Mouse (Mus musculus): Measurements from ENCODE around the gene Scap. TPM values are rescaled to one million over a fixed set of nuclear protein-coding genes. Genes with fewer than 3 reads are reported as not detected.
"Not testable (repeated sequence)": the region's sequence is repeated elsewhere in the genome, so short reads cannot be mapped to it uniquely, and the experiment has no call there.

Gene Scap
- total RNA-seq, 2 experiments from 2014 or later: 104 to 107 TPM

DNA sequence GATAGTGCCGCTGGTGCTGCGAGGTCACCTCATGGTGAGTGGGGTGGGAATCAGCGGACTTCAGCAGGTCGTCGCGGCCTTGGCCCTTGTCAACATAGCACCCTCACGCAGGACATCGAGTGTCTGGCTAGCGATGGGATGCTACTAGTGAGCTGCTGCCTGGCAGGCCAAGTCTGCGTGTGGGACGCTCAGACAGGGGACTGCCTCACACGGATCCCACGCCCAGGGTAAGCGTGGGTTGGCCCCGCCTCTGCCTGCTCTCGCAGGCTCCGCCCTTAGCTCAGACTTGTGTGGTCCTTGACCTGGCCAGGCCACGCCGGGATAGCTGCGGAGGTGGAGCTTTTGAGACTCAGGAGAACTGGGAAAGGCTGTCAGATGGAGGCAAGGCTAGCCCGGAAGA is 47.6 kb downstream of the Scap start:
- no peak for DNase-seq (ENCODE audit: low spot score in 2 of 2)

DNA sequence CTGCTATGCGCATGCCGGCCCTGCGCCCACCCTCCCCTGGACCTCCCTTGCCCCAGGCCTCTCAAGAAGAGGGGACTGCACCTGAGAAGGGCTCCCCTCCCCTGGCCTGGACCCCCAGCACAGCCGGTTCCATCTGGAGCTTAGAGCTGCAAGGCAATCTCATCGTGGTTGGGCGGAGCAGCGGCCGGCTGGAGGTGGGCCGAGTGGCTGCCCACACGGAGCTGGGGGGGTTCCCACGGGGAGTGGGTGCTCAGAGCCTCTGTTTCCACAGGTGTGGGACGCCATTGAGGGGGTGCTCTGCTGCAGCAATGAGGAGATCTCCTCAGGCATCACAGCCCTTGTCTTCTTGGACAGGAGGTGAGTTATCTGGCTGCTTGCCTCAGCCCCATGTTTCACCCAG is 48.2 kb downstream of the Scap start:
- no peak for DNase-seq (ENCODE audit: low spot score in 2 of 2)

DNA sequence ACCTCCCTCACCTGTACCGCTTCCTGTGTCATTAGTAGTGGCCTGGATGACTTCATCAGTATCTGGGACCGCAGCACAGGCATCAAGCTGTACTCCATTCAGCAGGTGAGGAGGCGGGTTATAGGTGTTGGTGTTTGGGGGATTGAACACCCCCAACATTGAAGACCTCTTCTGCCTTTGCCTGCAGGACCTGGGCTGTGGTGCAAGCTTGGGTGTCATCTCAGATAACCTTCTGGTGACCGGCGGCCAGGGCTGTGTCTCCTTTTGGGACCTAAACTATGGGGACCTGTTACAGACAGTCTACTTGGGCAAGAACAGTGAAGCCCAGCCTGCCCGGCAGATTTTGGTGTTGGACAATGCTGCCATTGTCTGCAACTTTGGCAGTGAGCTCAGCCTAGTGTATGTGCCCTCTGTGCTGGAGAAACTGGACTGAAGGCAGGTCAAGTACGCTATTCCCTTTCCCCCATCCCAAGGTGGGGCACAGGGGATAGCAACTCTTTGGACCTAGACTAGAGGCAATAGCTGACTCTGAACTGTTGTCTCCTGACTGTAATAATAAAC is 51.4 kb downstream of the Scap start:
- DNase-seq (ENCODE audit: low spot score in 2 of 2): no peak

DNA sequence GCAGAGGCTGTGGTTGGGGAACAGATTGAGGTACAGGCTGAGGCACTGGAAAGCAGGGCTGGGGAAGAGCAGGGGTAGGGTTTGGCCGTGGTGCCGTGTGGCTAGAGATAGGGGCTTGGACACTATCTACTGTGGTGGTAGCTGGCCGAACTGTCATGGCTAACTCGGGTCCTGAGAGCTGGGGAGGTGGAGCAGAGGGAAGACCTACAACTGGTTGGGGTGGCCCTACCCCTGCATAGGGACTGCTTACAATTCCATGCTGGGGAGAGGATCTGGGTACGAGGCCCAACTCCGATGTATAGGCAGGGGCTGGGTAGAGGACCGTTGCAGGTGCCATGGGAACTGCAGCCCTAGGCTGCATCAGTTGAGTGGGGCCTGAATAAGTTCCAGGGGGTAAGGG is 54.9 kb downstream of the Scap start:
- no peak for DNase-seq (ENCODE audit: low spot score in 2 of 2)

DNA sequence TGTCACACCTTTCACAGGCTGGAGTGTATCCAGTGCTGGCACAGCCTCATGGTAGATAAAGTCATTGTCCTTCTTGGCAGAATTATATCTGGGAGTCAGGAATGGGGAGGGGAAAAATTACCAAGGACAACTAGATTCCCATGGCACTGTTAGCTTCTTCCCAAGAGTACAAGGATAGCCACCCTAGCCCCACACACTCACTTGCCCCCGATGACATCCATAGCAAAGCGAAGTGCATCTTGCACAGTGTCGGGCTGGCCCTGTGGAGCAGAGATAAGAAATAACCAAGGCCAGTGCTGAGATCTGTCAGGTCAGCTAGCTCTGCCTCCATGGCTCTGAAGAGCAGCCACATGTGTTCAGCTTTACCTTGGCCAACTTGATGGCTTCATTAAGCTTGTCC is 57.8 kb downstream of the Scap start:
- no peak for DNase-seq (ENCODE audit: low spot score in 2 of 2)

DNA sequence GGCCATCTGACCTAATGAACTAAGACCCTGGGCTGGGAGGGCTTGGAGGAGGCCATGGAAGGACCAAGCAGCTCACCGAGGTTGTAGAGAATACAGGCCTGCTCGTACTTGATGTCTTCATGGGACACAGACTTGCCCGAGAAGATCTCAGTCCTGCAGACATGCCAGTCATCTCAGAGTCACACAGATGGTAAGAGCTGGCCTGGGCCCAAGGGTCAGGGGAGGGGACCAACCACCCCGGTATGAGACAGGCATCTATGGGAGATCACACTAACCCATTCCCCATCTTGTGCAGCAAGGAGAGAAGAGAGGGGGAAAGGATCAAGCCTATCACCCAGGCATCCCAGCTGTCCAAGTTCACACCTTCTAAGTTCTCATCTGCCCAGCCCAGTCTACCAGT is 60.2 kb downstream of the Scap start:
- DNase-seq (ENCODE audit: low spot score in 2 of 2): no peak

DNA sequence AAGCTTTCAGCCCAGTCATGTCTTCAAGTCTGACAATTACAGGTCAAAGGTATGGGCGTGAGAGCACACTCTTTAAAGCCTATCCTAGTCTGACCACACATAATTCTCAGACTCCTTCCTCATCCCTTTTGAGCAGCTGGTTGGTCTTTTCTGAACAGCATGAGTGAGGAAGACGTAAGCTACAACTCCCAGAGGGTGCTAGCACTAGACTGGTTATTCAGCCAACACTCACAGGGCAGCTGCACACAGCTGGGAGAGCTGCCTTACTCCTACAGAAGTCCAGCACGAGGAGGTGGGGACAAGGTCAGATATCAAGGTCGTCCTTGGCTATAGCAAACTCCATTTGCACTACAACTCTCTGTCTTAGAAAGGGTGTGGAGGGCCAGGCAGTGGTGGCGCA is 67.6 kb downstream of the Scap start:
- DNase-seq (ENCODE audit: low spot score in 2 of 2): no peak

DNA sequence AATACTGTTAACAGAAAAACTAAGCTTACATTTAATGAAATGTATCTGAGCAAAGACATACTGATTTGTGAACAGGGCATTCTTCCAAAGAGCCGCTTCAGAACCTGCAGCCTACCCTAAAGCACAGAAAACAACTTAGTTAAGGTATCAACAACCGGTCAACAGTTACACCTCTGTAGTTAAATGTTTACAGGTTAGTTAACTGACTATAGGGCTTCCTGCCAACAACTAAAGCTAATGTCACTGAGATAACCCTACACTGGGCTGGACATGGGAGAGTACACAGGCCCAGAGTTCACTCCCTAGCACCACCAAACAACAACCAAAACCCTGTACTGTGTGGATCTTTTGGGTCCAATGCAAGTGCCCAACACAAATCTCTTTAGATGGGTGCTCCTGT is 69.6 kb downstream of the Scap start:
- no peak for DNase-seq (ENCODE audit: low spot score in 2 of 2)

DNA sequence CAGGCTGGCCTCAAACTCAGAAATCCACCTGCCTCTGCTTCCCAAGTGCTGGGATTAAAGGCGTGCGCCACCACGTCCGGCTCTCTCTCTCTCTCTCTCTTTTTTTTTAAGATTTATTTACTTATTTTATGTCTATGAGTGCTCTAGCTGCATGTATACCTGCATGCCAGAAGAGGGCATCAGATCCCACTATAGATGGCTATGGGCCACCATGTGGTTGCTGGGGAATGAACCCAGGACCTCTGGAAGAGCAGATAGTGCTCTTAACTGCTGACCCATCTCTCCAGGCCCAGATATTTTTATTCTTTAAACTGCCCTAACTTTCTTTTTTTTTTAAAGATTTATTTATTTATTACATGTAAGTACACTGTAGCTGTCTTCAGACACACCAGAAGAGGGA is 70.2 kb downstream of the Scap start:
- not testable (repeated sequence) for DNase-seq (ENCODE audit: low spot score in 2 of 2)

DNA sequence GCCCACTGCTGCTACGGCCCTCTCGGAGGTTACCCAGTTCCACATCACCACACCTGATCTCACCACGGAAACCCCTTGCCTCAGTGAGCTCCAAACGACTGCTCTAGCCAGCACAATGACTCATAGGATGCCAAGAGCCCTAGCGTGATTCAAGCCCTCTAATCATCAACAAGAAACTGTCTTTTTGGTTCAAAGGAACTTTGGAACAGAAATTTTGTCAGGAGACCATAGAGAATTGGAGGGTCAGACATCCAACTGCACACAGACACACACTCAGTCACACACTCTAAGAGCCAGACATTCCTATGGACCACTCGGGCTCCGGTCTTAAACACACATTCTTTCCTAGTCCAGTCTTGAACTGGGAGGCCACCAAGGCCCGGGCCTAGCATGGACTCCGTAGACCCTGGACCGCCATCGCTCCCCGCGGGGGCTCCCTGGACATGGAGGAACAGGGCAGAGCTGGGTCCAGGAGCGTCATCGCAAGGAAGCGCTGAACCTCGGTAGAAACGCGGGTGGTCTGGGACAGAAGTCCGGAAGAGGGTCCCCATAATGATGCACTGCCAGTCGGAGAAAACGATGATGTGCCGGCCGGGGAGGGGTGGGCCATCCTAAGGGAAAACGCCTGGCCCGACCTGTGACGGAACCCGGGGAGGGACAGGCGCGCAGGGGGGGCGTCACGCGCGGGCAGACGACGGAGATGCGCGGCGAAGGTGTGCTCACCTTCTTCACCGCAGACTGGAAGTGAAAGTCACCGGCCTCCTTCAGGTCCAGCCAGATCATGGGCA is 74.4 kb downstream of the Scap start:
- no peak for DNase-seq (ENCODE audit: low spot score in 2 of 2)

DNA sequence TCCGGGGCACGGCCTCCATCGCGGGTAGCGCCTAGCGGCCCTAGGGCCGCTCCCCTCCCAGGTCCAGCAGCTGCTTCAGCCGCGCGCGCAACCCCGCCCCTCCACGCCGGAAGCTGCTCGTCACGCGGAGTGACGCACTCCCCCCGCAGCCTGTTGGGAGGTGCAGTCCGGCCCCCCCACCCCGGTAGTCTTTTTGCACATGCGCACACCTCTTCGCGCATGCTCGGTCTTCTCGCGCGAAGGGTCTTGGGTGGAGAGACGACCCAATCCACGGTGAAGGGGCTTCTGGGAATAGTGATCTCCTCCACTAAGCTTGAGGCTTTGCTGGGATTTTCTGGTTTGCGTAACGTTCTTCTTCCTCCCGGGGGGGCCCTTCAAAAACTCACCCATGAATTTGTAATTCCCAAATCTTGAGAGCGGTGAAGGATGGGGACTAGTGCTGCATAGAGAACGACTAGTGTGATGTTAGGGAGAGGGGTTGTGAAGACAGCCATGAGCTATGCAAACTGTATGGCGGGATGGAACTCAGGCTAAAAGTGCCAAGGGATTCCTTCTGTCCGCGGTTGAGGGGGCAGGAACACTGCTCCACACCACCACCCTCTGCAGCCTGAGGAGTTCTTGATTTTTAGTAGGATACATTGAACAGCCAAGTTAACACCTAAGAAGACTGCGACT is 75.1 kb downstream of the Scap start, which contains the start of gene Ptpn23:
Gene Ptpn23 (minus strand): TSS at position 115 of the 675 bp plus-strand sequence.
- DNase-seq (ENCODE audit: low spot score in 2 of 2): peak; percentile 92 to 95

DNA sequence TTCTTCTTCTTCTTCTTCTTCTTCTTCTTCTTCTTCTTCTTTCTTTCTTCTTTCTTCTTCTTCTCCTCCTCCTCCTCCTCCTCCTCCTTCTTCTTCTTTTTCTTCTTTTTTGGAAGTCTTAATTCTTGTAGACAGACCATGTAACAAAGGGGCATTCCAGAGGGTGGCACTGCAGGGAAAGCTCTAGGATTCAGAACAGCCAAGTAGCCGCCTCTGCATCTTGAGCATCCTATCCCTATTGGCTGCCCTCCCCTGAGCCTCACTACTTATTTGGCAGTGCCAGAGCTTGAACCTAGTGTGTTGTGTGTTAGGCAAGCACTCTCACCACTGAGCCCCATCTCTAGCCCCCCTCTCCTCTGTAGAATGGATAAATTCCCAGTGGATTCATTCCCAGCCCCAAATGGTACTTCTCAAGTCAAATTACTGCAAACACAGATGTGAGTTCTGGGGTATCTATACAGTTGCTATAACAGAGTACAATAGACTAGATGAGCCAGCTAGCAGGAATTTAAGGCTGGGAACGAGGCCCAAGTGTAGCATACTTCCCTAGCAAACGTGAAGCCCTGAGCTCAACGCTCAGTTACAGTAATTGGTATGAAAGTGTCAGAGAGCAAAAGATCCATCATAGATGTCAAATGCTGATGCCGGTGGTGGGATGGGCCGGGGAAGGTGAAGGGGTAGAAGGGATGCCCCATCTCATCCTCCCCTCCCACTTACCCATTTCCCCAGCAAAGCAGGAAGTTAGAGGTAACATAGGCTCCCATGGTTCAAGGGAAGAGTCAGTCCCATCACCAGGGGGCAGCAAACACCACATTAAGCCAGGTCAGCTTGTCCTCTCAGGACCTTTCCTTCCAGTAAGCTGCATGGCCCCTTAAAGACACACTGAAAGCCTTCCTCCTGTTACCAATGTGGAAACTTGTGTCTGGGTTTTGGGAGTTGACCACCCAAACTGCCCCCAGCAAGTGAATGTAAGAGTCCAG is 78.1 kb downstream of the Scap start:
- DNase-seq (ENCODE audit: low spot score in 2 of 2): peak; percentile 54 to 84

DNA sequence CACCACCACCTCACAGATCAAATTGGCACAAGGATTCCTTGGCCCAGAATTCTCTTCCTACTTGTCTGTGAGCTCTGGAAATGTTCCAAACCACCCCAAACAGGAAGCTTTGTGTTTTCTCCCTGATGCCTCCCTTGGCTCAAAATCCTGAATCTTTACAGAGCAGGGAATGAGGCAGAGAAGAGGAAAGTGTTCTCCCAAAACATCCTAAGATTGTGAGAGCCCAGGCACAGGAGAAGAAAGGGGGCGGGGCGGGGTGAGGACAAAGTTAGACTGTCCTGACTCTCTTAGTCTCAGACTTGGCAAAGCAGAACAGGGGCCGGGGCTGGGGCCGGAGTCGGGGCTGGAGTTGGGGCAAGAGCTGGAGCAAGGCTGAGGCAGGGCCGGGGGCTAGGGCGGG is 79.8 kb downstream of the Scap start:
- DNase-seq (ENCODE audit: low spot score in 2 of 2): no peak

DNA sequence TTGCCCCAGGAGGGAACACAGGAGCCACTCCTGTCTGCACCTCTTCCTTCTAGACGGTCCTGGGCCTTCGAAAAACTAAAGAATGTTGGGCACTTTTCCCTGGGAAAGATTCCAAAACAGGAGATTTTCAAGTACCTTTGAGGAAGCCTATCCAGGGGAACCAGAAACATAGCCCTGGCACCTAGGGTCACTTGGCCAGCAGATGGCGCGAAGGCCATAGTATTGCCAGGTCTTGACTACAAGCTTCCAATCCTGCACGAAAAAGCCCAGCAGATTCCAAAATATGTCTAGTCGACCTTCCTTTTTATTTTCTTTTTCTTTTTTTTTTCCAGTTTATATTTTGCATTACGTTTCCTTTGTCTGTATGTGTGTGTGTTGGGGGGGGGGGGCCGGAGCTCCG is 80.7 kb downstream of the Scap start:
- no peak for DNase-seq (ENCODE audit: low spot score in 2 of 2)

DNA sequence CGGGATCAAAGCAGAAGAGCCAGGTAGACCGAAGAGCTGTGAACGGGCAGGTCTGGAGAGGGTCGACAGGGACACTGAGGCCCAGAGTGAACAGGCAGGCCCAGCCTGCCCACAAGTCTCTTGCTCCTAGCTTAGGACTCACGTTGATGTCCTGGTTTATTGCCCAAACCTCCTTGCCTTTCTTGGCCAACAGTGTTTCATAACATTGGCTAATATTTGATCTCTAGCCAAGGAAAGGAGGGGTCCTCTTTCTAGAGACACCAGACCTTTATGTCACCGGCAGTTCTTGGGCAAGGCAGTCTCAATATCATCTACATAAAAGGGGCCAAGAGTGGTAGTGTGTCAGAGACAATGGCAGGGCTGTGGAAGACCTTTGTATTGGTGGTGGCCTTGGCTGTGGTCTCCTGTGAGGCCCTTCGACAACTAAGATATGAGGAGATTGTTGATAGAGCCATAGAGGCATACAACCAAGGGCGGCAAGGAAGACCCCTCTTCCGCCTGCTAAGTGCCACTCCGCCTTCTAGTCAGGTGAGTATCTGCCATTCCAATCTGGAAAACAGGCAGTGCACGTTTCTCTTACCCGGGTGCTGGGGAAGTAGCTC is 86.5 kb downstream of the Scap start, which contains the start of gene Ngp:
Gene Ngp (plus strand): TSS at position 237 of the 602 bp plus-strand sequence.
- no peak for DNase-seq (ENCODE audit: low spot score in 2 of 2)

DNA sequence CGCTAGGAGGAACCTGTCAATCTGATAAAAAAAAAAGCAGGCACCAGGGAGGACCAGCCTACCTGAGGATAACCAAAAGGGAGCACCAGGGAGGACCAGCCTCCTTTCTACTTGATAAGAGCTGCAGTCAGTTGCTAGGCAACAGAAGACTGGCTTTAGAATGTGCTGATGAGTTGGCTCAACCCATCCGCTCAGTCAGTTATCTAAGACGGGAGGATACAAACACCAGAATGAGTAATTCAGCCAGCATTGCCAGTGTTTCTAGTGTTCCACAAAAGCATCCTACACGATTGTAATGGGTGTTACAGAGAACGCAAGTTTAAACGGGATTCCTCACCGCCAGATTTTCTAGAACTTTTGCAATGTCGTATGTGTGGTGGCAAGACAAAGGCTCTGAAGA is 98.2 kb downstream of the Scap start:
- DNase-seq (ENCODE audit: low spot score in 2 of 2): peak; percentile 53 to 85

DNA sequence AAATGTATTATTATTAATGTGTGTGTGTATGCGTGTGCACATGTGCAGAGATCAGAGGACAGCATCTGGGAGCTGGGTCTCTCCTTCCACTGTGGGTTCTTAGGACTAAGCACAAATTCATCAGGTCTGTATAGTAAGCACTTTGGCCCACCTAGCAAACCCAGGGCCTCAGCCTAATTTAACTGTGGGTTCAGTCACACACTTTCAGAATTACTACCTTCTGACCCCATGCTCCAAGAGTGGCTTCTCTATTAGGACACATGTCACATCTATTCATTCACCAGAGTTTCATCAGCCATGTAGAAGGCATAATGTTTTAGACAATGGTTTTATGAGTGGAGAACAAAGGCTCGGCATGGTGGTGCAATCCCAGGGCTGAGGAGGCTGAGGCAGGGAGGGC is 100.0 kb downstream of the Scap start:
- DNase-seq (ENCODE audit: low spot score in 2 of 2): no peak
